In genomic region chr15:25872118-25872517, GRCm38 (mm10) we compare ENCODE assay signal across 14 mouse cellular contexts. TPM values are rescaled to one million over a fixed set of nuclear protein-coding genes. Genes with fewer than 3 reads are reported as not detected.
DNase-seq lines count a peak whose midpoint lies in the region; ATAC-seq and TF ChIP-seq lines count a peak whose summit lies in the region.
"Had no signal": no experiment of that assay in that cellular context is flagged by ENCODE, and none has a peak within 500 bp of the region (broad histone marks: within the 10 kb centered on the region; RNA-seq: fewer than 3 reads in every experiment).

No protein-coding gene starts in this region.

- WGBS in embryonic facial prominence, embryonic 10.5 days: 57% methylated on average over 9 of the region's 9 CpGs
- WGBS in embryonic facial prominence, embryonic 14.5 days: 38% methylated on average over 9 of the region's 9 CpGs
- WGBS in midbrain, embryonic 13.5 days: 60% methylated on average over 9 of the region's 9 CpGs

- DNase-seq in kidney, postnatal 4 days: peak; percentile 28 to 37
- DNase-seq in kidney, postnatal 36 days: no peak
- DNase-seq in embryonic facial prominence, embryonic 10.5 days (ENCODE audit: low spot score): no peak
- peak; percentile 48 for DNase-seq in embryonic facial prominence, embryonic 14.5 days (ENCODE audit: low spot score)
- no peak for DNase-seq in left cerebral cortex, adult 2 months (ENCODE audit: extremely low spot score in 1 of 2, low spot score in 2 of 2)
- DNase-seq: cerebellum, postnatal 25 days; kidney, adult 8-10 months; left cerebral cortex, postnatal 4 days had no signal

- H3K27ac ChIP-seq in embryonic facial prominence, embryonic 10.5 days (replicated peaks): peak overlapping the region; percentile 35; the same call in 1 of the 2 replicates
- H3K27ac ChIP-seq in embryonic facial prominence, embryonic 14.5 days (replicated peaks; ENCODE audit: low read depth, low read length): no peak overlapping the region
- no peak overlapping the region for H3K27ac ChIP-seq in midbrain, embryonic 13.5 days
- H3K27ac ChIP-seq in left cerebral cortex, adult 2 months: no peak overlapping the region
- H3K27ac ChIP-seq: hindbrain, postnatal 0 days; midbrain, embryonic 12.5 days had no signal

- H3K9me3 ChIP-seq in embryonic facial prominence, embryonic 10.5 days: no peaks in the 10 kb centered on the region
- H3K9me3 ChIP-seq in embryonic facial prominence, embryonic 14.5 days (ENCODE audit: control insufficient read depth, low read length): no peaks in the 10 kb centered on the region
- no peaks in the 10 kb centered on the region for H3K9me3 ChIP-seq in midbrain, embryonic 13.5 days
- H3K9me3 ChIP-seq: heart, embryonic 12.5 days; midbrain, embryonic 12.5 days had no signal

- intact Hi-C loops in left cerebral cortex, adult 2 months (cut with DNase I): no loop called here

- no peak overlapping the region for H3ac ChIP-seq in myocyte (ENCODE audit: control insufficient read depth, insufficient read length)

- TF ChIP-seq POLR2A in myocyte (IDR thresholded peaks at IDR 0.05; ENCODE audit: insufficient read length, low read depth): no peak

- H3K79me2 ChIP-seq in myocyte (ENCODE audit: control insufficient read depth, insufficient read depth): peaks cover 73% of the 10 kb centered on the region

- H3K4me2 ChIP-seq in embryonic facial prominence, embryonic 14.5 days (ENCODE audit: low read depth, low read length): no peak overlapping the region; the same call in 1 of the 2 replicates
- peak overlapping the region; percentile 67 for H3K4me2 ChIP-seq in myocyte (ENCODE audit: low read depth)
- H3K4me2 ChIP-seq in midbrain, embryonic 13.5 days (replicated peaks): no peak overlapping the region
- H3K4me2 ChIP-seq: heart, embryonic 12.5 days; midbrain, embryonic 12.5 days had no signal

- peak; percentile 85 for ATAC-seq in embryonic facial prominence, embryonic 14.5 days (ENCODE audit: low read depth)
- no peak for ATAC-seq in midbrain, embryonic 13.5 days
- ATAC-seq: hindbrain, postnatal 0 days had no signal

- H3K36me3 ChIP-seq in embryonic facial prominence, embryonic 10.5 days (replicated peaks): no peaks in the 10 kb centered on the region
- no peaks in the 10 kb centered on the region for H3K36me3 ChIP-seq in embryonic facial prominence, embryonic 14.5 days (ENCODE audit: control insufficient read depth, insufficient read depth, low read length)
- no peaks in the 10 kb centered on the region for H3K36me3 ChIP-seq in myocyte (ENCODE audit: control insufficient read depth, insufficient read depth)
- no peaks in the 10 kb centered on the region for H3K36me3 ChIP-seq in midbrain, embryonic 13.5 days
- H3K36me3 ChIP-seq: G1E; heart, embryonic 12.5 days; midbrain, embryonic 12.5 days had no signal

- H3K27me3 ChIP-seq in embryonic facial prominence, embryonic 10.5 days (replicated peaks; ENCODE audit: low read depth, poor library complexity, severe bottlenecking): no peaks in the 10 kb centered on the region
- no peaks in the 10 kb centered on the region for H3K27me3 ChIP-seq in embryonic facial prominence, embryonic 14.5 days (replicated peaks; ENCODE audit: control insufficient read depth, insufficient read depth, low read length)
- no peaks in the 10 kb centered on the region for H3K27me3 ChIP-seq in myocyte (ENCODE audit: control insufficient read depth, insufficient read depth, insufficient read length)
- no peaks in the 10 kb centered on the region for H3K27me3 ChIP-seq in midbrain, embryonic 13.5 days
- H3K27me3 ChIP-seq: heart, embryonic 12.5 days; midbrain, embryonic 12.5 days had no signal

- no peak overlapping the region for H3K4me3 ChIP-seq in embryonic facial prominence, embryonic 10.5 days
- no peak overlapping the region for H3K4me3 ChIP-seq in embryonic facial prominence, embryonic 14.5 days (ENCODE audit: low read depth, low read length)
- no peak overlapping the region for H3K4me3 ChIP-seq in myocyte
- H3K4me3 ChIP-seq in midbrain, embryonic 13.5 days (replicated peaks): no peak overlapping the region
- H3K4me3 ChIP-seq in left cerebral cortex, adult 2 months: no peak overlapping the region
- H3K4me3 ChIP-seq: heart, embryonic 12.5 days; midbrain, embryonic 12.5 days had no signal

- H3K4me1 ChIP-seq in embryonic facial prominence, embryonic 10.5 days: peaks cover 21% of the 10 kb centered on the region
- peaks cover 5% of the 10 kb centered on the region; the same call in 1 of the 2 replicates for H3K4me1 ChIP-seq in embryonic facial prominence, embryonic 14.5 days (ENCODE audit: control insufficient read depth, insufficient read depth, low read length)
- peaks cover 6% of the 10 kb centered on the region for H3K4me1 ChIP-seq in midbrain, embryonic 13.5 days (replicated peaks)

- H3K9ac ChIP-seq in embryonic facial prominence, embryonic 14.5 days (ENCODE audit: low read depth, low read length): no peak overlapping the region
- no peak overlapping the region for H3K9ac ChIP-seq in midbrain, embryonic 13.5 days (replicated peaks)
- H3K9ac ChIP-seq: heart, embryonic 12.5 days; midbrain, embryonic 12.5 days had no signal

- no peak for TF ChIP-seq CTCF in left cerebral cortex, adult 2 months (IDR thresholded peaks at IDR 0.05)

TF ChIP-seq in myocyte, 11 proteins besides CTCF, POLR2A, EP300 and RAD21:
- TF ChIP-seq TCF12 (IDR thresholded peaks at IDR 0.05; ENCODE audit: insufficient read depth, poor library complexity, severe bottlenecking) (no peak), USF1 (IDR thresholded peaks at IDR 0.05; ENCODE audit: low read depth) (no peak), MYOD1 (IDR thresholded peaks at IDR 0.05; ENCODE audit: control insufficient read depth in 1 of 3, insufficient read length in 2 of 3, low read depth in 2 of 3) (no peak)

RNA-seq across cellular contexts. Expression of gene Retreg1, which starts 29.1 kb away (rescaled TPM):
- 2.2 and 2.5 TPM in 2 replicates for polyA plus RNA-seq in embryonic facial prominence, embryonic 10.5 days (2016; fragmentation: Nextera tagmentation; extraction: Ambion mirVana)
- 9.8 and 16.5 TPM in 2 replicates for polyA plus RNA-seq in embryonic facial prominence, embryonic 14.5 days (2014; fragmentation: Nextera tagmentation; extraction: Ambion mirVana)
- polyA plus RNA-seq in myocyte (2012; fragmentation: generic; extraction: Trizol): 32.8 TPM
- 6.8 TPM in 2 replicates for polyA plus RNA-seq in midbrain, embryonic 13.5 days (2015; fragmentation: Nextera tagmentation; extraction: Ambion mirVana)
- 10 to 100 TPM; 32.8 to 32.9 TPM for total RNA-seq in left cerebral cortex, adult 2 months (2021)
- polyA plus RNA-seq: G1E had no signal

Comparison
In these comparisons a context has a peak if more than half of its experiments do, and no peak if none do; other contexts are left out.
1. DNase-seq: peak in kidney, postnatal 4 days (2 of 2) and embryonic facial prominence, embryonic 14.5 days (single experiment); none in kidney, postnatal 36 days (0 of 2), embryonic facial prominence, embryonic 10.5 days (single experiment) and left cerebral cortex, adult 2 months (0 of 2).